Mouse (Mus musculus): ENCODE results near the gene Phf7. TPM values are rescaled to one million over a fixed set of nuclear protein-coding genes. Genes with fewer than 3 reads are reported as not detected.

The Phf7 gene
- polyA plus RNA-seq, 1 experiment = 4.5 TPM

- TF ChIP-seq GATA1 (IDR thresholded peaks at IDR 0.05; ENCODE audit: low read length) = no peak
Measured at GRCm38 (mm10) chr14:31193791-31194190, 57.3 kb downstream of the Phf7 start.

DNA sequence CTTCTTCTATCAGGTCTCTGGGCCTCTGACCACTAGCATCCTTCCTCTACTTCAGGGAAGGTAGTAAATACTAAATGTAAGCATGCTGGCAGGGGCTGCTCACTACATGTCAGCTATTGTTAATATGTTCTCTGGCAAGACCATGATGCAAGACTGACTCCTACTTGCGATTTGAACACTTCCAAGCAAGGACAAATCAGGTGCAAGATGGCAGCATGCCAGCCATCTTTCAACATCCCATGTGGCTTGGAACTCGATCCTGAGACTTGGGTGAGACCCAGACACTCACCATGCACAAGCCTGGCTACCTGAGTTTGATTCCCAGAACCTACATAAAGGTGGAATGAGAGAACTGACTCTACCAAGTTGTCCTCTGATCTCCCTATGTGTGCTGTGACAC lies 59.2 kb downstream of the Phf7 start:
- TF ChIP-seq GATA1 (IDR thresholded peaks at IDR 0.05; ENCODE audit: low read length) = no peak

GRCm38 (mm10) chr14:31189348-31189747 lies 61.8 kb downstream of the Phf7 start:
- no peak for TF ChIP-seq GATA1 (IDR thresholded peaks at IDR 0.05; ENCODE audit: low read length)

DNA sequence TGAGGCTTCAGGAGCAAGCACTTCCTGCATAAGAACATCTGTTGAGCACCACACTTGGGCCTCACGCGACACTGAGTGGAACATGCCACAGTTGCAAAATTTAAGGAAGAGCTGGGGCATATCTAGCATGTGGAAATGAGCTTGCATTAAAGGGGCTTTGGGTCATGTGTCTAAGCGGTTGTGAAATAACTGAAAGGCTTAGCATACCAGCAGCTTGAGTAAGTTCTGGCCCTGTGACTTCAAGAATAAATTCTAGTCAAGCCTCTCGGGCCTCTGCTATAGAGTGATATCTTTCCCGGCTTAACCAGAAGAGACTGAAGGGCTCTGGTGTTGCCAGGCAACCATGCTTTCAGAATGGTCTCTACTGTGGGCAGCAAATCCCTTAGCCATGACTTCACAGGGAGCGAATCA lies 62.3 kb downstream of the Phf7 start:
- TF ChIP-seq GATA1 (IDR thresholded peaks at IDR 0.05; ENCODE audit: low read length) = no peak

Other genes starting within 250 kb of the Phf7 start
- gene Glt8d1, start 249.9 kb downstream of the Phf7 start, polyA plus RNA-seq (2012) = 3.8 and 5.6 TPM in 2 replicates
- gene Spcs1, start 249.6 kb downstream of the Phf7 start, polyA plus RNA-seq (2012) = 20.9 and 23.5 TPM in 2 replicates
- gene Pbrm1, start 232.2 kb downstream of the Phf7 start, polyA plus RNA-seq (2012) = 14.9 and 18.7 TPM in 2 replicates
- 18.9 and 25.4 TPM in 2 replicates for gene Gnl3, start 232.2 kb downstream of the Phf7 start, polyA plus RNA-seq (2012)
- gene Smim4, start 122.4 kb downstream of the Phf7 start, polyA plus RNA-seq (2012) = 122 and 131 TPM in 2 replicates
- gene Nt5dc2, start 120.3 kb downstream of the Phf7 start, polyA plus RNA-seq (2012) = 240 and 457 TPM in 2 replicates
- not detected in 2 replicates for gene Stab1, start 82.7 kb downstream of the Phf7 start, polyA plus RNA-seq (2012)
- gene Tnnc1, start 43.0 kb downstream of the Phf7 start, polyA plus RNA-seq (2012) = 0.12 TPM in 1 of 2 replicates, not detected in the other
- 166 and 195 TPM in 2 replicates for gene Nisch, start 34.4 kb downstream of the Phf7 start, polyA plus RNA-seq (2012)
- gene Sema3g, start 33.5 kb downstream of the Phf7 start, polyA plus RNA-seq (2012) = not detected in 2 replicates
- gene Bap1, start 133 bp upstream of the Phf7 start, polyA plus RNA-seq (2012) = 75.3 and 75.5 TPM in 2 replicates
- not detected in 2 replicates for gene Dnah1, start 72.6 kb upstream of the Phf7 start, polyA plus RNA-seq (2012)
- gene Capn7, start 85.3 kb upstream of the Phf7 start, polyA plus RNA-seq (2012) = 8.9 and 11.4 TPM in 2 replicates
- 0.15 TPM in 2 replicates for gene Sh3bp5, start 184.8 kb upstream of the Phf7 start, polyA plus RNA-seq (2012)
- gene Eaf1, start 243.1 kb upstream of the Phf7 start, polyA plus RNA-seq (2012) = 374 and 435 TPM in 2 replicates
- gene Mettl6, start 243.7 kb upstream of the Phf7 start, polyA plus RNA-seq (2012) = 2.0 and 3.0 TPM in 2 replicates

Measured in G1E-ER4 (cell line).